Mouse (Mus musculus) T-cell, adult 66 days (primary cell): ENCODE measurements around the gene Gm16430. TPM values are rescaled to one million over a fixed set of nuclear protein-coding genes. Genes with fewer than 3 reads are reported as not detected.

Source experiments
- total RNA-seq, 2 experiments: library from RNA; stranded (reverse); gene quantifications; 3 replicates in 1 of 2; 4 replicates in 1 of 2; pipeline ENCODE4 v1.2.4; 2023

The Gm16430 gene
- not detected for total RNA-seq

GRCm38 (mm10) chrX:54621911-54622310 is at the start of gene Gm16430:
TSS of gene Gm16430 (plus strand) at chrX:54622211.

Other genes starting within 250 kb of the Gm16430 start
- gene Gm16405, start 91.0 kb upstream of the Gm16430 start, total RNA-seq: not detected